Mouse (Mus musculus): ENCODE measurements around the gene Mmp14. TPM values are rescaled to one million over a fixed set of nuclear protein-coding genes. Genes with fewer than 3 reads are reported as not detected.

Gene Mmp14
- polyA plus RNA-seq, 1 experiment from 2014 or later, result 53.7 TPM

- H3K9me3 ChIP-seq (ENCODE audit: control insufficient read depth), result no peaks in the 10 kb centered on the region
- H3K9ac ChIP-seq (ENCODE audit: low read depth, low read length), result no peak overlapping the region
- no peak overlapping the region for H3K4me3 ChIP-seq (ENCODE audit: low read depth, low read length)
- no peaks in the 10 kb centered on the region for H3K36me3 ChIP-seq (ENCODE audit: control insufficient read depth, insufficient read depth)
- H3K4me1 ChIP-seq (replicated peaks; ENCODE audit: control insufficient read depth, insufficient read depth, low read length), result peaks cover 5% of the 10 kb centered on the region; the same call in 1 of the 2 replicates
- no peak for TF ChIP-seq CTCF (IDR thresholded peaks at IDR 0.05; ENCODE audit: low read depth)
- 79% methylated on average over 8 of the region's 8 CpGs for WGBS
- no peak for ATAC-seq
- peaks cover 17% of the 10 kb centered on the region; the same call in 1 of the 2 replicates for H3K27me3 ChIP-seq (replicated peaks; ENCODE audit: control insufficient read depth, insufficient read depth, low read length)
- no peak overlapping the region for H3K27ac ChIP-seq (ENCODE audit: low read depth, low read length)
- no peak overlapping the region for H3K4me2 ChIP-seq (replicated peaks; ENCODE audit: low read depth)
Observed at GRCm38 (mm10) chr14:54481402-54481801, 50.0 kb downstream of the Mmp14 start.

- 52% methylated on average over 9 of the region's 9 CpGs for WGBS
- H3K4me3 ChIP-seq (ENCODE audit: low read depth, low read length), result no peak overlapping the region
- TF ChIP-seq CTCF (IDR thresholded peaks at IDR 0.05; ENCODE audit: low read depth), result peak; percentile 78
- peaks cover 14% of the 10 kb centered on the region; the same call in 1 of the 2 replicates for H3K27me3 ChIP-seq (replicated peaks; ENCODE audit: control insufficient read depth, insufficient read depth, low read length)
- no peaks in the 10 kb centered on the region for H3K36me3 ChIP-seq (ENCODE audit: control insufficient read depth, insufficient read depth)
- H3K4me1 ChIP-seq (replicated peaks; ENCODE audit: control insufficient read depth, insufficient read depth, low read length), result peaks cover 5% of the 10 kb centered on the region; the same call in 1 of the 2 replicates
- no peak overlapping the region for H3K9ac ChIP-seq (ENCODE audit: low read depth, low read length)
- no peak overlapping the region for H3K4me2 ChIP-seq (replicated peaks; ENCODE audit: low read depth)
- ATAC-seq, result no peak
- H3K9me3 ChIP-seq (ENCODE audit: control insufficient read depth), result no peaks in the 10 kb centered on the region
- no peak overlapping the region for H3K27ac ChIP-seq (ENCODE audit: low read depth, low read length)
Observed at GRCm38 (mm10) chr14:54482498-54482897, 51.1 kb downstream of the Mmp14 start.

- no peak for TF ChIP-seq CTCF (IDR thresholded peaks at IDR 0.05; ENCODE audit: low read depth)
- WGBS, result 93% methylated on average over 7 of the region's 7 CpGs
- ATAC-seq, result no peak
Observed at GRCm38 (mm10) chr14:54485899-54486298, 54.5 kb downstream of the Mmp14 start.

DNA sequence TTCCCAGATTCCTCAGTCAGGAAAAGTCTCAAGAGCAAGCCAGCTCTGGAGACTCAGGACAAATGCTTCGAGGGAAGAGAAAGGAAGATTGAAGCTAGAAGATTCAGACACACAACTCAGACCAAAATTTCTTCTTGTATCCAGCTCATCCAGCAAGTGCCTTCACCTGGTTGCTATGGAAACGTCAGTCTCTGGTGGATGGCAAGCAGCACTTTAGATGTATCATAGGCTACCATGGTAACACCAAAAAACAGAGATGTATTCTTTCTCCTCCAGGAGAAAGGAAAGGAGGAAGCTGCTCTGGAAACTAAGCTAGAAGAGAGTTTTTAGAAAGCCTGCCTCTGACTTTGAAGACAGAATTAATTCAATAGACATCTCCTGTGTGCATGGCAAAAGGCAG is 56.3 kb downstream of the Mmp14 start:
- Histone ChIP-seq H3K4me2 (replicated peaks; ENCODE audit: low read depth) (no peak overlapping the region), H3K9me3 (ENCODE audit: control insufficient read depth) (no peaks in the 10 kb centered on the region), H3K27ac (ENCODE audit: low read depth, low read length) (no peak overlapping the region), H3K27me3 (replicated peaks; ENCODE audit: control insufficient read depth, insufficient read depth, low read length) (no peaks in the 10 kb centered on the region), H3K9ac (ENCODE audit: low read depth, low read length) (no peak overlapping the region), H3K4me3 (ENCODE audit: low read depth, low read length) (no peak overlapping the region), H3K36me3 (ENCODE audit: control insufficient read depth, insufficient read depth) (no peaks in the 10 kb centered on the region), H3K4me1 (replicated peaks; ENCODE audit: control insufficient read depth, insufficient read depth, low read length) (no peaks in the 10 kb centered on the region)
- no peak for ATAC-seq
- WGBS, result 69% methylated on average over 2 of the region's 2 CpGs
- TF ChIP-seq CTCF (IDR thresholded peaks at IDR 0.05; ENCODE audit: low read depth), result no peak

More at GRCm38 (mm10) chr14:54485899-54486298, 54.5 kb downstream of the Mmp14 start:
- Histone ChIP-seq H3K9ac (ENCODE audit: low read depth, low read length) (no peak overlapping the region), H3K27me3 (replicated peaks; ENCODE audit: control insufficient read depth, insufficient read depth, low read length) (no peaks in the 10 kb centered on the region), H3K9me3 (ENCODE audit: control insufficient read depth) (no peaks in the 10 kb centered on the region), H3K4me1 (replicated peaks; ENCODE audit: control insufficient read depth, insufficient read depth, low read length) (no peaks in the 10 kb centered on the region), H3K27ac (ENCODE audit: low read depth, low read length) (no peak overlapping the region), H3K4me2 (replicated peaks; ENCODE audit: low read depth) (no peak overlapping the region), H3K36me3 (ENCODE audit: control insufficient read depth, insufficient read depth) (no peaks in the 10 kb centered on the region), H3K4me3 (ENCODE audit: low read depth, low read length) (no peak overlapping the region)

GRCm38 (mm10) chr14:54488350-54488749 is 56.9 kb downstream of the Mmp14 start:
- Histone ChIP-seq H3K4me1 (replicated peaks; ENCODE audit: control insufficient read depth, insufficient read depth, low read length) (no peaks in the 10 kb centered on the region), H3K4me2 (replicated peaks; ENCODE audit: low read depth) (no peak overlapping the region), H3K4me3 (ENCODE audit: low read depth, low read length) (no peak overlapping the region), H3K9ac (ENCODE audit: low read depth, low read length) (no peak overlapping the region), H3K36me3 (ENCODE audit: control insufficient read depth, insufficient read depth) (no peaks in the 10 kb centered on the region), H3K9me3 (ENCODE audit: control insufficient read depth) (no peaks in the 10 kb centered on the region), H3K27me3 (replicated peaks; ENCODE audit: control insufficient read depth, insufficient read depth, low read length) (no peaks in the 10 kb centered on the region), H3K27ac (ENCODE audit: low read depth, low read length) (no peak overlapping the region)
- no peak for TF ChIP-seq CTCF (IDR thresholded peaks at IDR 0.05; ENCODE audit: low read depth)
- ATAC-seq, result no peak

DNA sequence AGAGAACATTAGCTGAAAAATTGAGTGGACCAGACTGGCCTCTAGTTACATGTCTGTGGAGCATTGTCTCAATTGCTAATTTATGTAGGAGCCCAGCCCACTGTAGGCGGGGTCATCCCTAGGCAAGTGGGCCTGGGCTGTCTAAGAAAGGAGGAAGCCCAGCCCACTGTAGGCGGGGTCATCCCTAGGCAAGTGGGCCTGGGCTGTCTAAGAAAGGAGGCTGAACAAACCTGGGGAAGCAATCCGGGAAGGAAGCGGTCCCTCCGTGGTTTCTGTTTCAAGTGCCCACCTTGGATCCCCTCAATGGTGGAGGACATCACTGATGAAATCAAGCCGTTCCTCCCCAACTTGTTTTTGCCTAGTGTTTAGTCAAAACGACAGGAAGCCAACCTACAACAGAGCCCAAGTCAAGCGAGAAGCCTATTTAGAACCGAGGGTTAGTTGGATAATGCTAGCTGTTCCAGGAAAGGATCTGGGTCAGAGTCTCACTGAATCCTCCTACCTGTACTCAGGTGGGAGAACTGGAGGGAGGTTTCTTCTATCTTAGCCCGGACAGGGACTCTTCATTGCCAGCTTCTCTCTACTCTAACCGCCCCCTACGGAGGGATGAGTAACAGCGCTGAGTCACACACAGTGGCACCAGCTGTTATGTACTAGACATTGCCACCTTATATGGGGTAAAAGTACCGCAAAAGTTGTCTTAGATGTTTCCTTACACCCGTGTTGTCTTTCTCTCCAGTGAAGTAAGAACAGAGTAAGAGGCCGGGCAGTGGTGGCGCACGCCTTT is 61.1 kb downstream of the Mmp14 start:
- Histone ChIP-seq H3K36me3 (ENCODE audit: control insufficient read depth, insufficient read depth) (no peaks in the 10 kb centered on the region), H3K4me3 (ENCODE audit: low read depth, low read length) (no peak overlapping the region), H3K9me3 (ENCODE audit: control insufficient read depth) (no peaks in the 10 kb centered on the region), H3K4me1 (replicated peaks; ENCODE audit: control insufficient read depth, insufficient read depth, low read length) (no peaks in the 10 kb centered on the region), H3K9ac (ENCODE audit: low read depth, low read length) (no peak overlapping the region), H3K27me3 (replicated peaks; ENCODE audit: control insufficient read depth, insufficient read depth, low read length) (no peaks in the 10 kb centered on the region), H3K4me2 (replicated peaks; ENCODE audit: low read depth) (no peak overlapping the region), H3K27ac (ENCODE audit: low read depth, low read length) (no peak overlapping the region)
- 69% methylated on average over 18 of the region's 18 CpGs for WGBS
- ATAC-seq, result no peak
- TF ChIP-seq CTCF (IDR thresholded peaks at IDR 0.05; ENCODE audit: low read depth), result no peak

Data from intestine, postnatal 0 days (tissue).